Mouse (Mus musculus): ENCODE data around the gene Adh1. TPM values are rescaled to one million over a fixed set of nuclear protein-coding genes. Genes with fewer than 3 reads are reported as not detected.
A peak's percentile ranks its signal among the peaks of the same experiment; 100 is the strongest.

Gene Adh1
- 10 to 100 TPM; 26.8 to 55.8 (median 33.1) TPM for total RNA-seq (2022)

DNA sequence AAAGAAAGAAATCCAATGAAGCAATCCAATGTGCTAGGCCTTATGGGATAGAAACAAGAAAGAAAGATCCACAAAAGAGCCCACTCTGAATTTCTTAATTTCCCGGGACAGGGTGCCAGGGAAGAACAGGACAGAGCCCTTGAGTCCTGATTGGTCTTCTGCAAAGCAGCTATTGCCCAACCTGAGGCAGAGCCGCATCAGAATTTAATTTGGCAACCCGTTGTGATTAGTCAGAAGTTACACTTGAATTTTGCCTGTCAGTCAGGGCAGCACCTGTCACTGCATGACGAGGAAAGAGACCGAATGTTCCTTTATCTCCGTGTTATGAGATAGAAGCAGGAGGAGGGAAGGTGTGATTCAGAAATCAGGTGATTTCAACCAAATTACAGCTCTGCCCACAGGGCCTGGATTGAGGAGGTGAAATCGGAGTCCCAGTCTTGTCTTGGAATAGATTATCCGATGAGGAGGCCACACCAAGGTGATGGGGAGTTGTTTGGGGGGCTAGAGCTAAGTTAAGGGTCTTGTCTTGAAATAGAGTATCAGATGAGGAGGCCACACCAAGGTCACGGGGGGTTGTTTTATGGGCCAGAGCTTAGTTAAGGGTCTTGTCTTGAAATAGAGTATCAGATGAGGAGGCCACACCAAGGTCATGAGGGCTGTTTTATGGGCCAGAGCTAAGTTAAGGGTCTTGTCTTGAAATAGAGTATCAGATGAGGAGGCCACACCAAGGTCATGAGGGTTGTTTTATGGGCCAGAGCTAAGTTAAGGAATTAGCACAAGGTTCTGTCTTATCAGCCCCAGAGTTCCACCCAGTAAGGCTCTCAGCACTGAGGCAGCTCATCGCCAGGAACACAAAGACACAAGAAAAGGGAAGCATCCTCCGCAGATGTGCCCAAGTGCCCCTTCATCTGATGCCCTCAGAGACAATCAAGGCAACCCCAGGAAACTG, at the start of gene Adh1:
Adh1 (plus strand) TSS at position 271 of the 949 bp plus-strand sequence.
- DNase-seq (ENCODE audit: low spot score), result no peak

GRCm38 (mm10) chr3:138212431-138212951, 48.3 kb upstream of the Adh1 start:
- no peak for DNase-seq (ENCODE audit: low spot score)

DNA sequence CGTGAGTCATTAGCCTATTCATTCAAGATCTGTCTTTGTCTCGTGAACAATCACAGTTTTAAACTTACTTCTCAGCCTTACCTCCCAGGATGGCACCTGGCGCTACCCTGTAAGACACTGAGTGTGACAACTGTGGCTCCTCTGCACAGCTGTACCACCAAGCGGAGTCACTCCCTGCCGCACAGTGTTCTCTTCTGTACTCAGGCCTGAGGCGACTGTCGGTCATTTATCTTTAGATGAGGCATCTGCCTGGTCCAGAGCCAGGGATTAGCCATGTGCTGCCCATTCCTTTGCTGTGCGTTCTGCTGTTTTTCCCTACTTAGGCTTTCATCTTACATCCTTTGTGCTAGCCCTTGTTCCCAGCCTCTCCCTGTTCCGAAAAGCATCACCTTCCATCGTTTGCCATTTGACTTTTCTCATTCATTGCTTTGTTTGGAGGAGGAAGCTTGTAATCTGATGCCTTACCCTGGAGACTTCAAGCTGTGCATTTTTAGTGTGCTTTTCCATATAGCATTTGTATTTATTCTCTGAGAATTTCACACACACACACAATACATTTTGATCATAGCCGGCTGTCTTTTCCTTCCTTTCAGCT, 45.3 kb upstream of the Adh1 start:
- no peak for DNase-seq (ENCODE audit: low spot score)

- DNase-seq (ENCODE audit: low spot score), result no peak
These were observed 44.7 kb upstream of the Adh1 start for GRCm38 (mm10) chr3:138216091-138216490.

DNA sequence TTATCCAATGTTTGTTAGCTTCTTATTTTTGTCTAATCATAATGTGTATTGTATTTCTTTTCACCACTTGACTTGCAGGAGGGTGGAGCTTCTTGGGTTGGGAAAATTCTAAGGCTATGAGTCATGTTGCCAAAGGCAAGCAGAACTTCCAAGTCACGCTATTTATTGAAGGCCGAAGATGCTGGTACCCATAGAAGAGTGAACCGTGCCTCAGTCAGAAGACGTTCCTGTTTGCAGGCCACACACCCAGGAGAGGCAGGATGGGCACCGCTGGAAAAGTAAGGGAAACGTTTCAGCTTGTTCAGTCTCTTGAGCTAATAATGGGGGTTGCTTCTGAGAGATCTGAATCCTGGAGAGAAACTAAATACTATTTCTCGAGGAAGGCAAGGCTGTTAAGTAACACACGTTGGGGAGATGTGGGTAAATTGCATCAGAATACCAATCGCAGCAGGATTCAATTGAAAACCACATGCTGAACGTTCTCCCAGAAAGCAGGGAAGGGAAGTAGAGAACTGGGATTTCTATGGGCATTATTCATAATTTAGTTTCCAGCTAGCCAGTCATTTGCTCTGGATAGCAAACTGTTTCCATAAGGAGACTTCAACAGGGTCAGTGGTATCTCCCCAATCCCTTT, 43.0 kb upstream of the Adh1 start, which contains the start of gene Adh7:
Adh7 (plus strand) TSS at position 130 of the 634 bp plus-strand sequence.
- DNase-seq (ENCODE audit: low spot score), result no peak

DNA sequence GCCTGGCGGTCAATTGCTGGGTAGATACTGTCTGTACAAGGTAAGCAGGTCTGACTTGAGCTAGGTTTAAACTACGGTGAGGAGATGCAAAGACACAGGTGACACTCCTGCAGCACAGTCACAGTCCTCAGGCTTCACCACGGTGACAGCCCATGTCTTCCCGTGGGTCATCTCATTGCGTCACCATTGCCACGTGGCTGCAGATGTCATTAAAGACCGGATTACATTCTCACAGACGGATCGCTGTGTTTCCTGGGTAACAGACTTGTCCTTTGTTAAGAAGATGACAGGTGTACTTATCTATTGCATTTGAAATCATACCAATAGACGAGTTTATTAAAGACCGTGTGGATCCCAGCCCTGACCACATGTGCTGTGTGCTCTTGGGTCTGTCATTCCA, 39.7 kb upstream of the Adh1 start:
- DNase-seq (ENCODE audit: low spot score), result no peak

GRCm38 (mm10) chr3:138222511-138222910, 38.3 kb upstream of the Adh1 start:
- no peak for DNase-seq (ENCODE audit: low spot score)

- peak; percentile 75 for DNase-seq (ENCODE audit: low spot score)
These were observed 37.8 kb upstream of the Adh1 start for GRCm38 (mm10) chr3:138222952-138223351.

DNA sequence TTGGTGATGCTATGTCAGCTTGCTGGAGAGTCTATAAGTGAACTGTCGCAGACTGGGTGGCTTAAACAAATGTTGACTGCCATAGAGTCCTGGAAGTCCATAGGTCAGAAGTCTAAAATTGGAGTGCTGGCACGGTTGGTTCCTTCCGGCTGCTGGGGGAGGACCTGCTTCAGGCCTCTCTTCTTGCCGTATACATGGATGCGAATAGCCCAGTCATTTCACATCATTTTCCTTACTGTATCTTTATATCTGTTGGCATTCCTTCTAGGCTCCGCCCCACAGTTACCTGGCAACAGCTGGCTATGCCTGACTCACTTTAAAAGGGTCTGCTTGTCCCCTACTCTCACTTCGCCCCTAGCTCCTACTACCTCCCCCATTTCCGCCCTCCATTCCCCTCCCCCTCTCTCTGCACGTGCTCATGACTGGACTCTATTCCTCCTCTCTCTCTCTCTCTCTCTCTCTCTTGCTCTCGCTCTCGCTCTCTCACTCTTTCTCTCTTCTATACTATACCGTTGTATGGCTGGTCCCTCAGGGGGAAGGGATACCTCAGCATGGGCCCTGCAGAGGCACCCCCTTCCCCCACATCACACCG, 36.3 kb upstream of the Adh1 start:
- no peak for DNase-seq (ENCODE audit: low spot score)

DNA sequence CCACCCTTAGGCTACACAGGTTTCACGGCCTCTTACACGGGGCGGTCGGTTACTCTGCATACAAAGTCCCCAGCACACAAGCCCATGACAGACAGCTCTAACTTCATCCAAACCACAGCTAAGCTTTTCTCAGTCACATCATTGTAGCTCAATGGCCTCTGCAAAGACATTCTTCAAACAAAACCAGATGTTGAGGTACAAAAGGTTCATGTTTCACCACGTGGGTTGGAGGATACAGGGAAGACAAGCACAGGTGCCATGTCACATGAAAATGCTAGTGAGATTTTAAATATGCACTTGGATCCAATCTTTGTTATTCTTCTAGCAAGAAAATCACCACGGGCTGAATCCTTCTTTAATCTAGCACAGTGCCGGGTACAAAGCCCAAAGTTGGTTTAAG, 35.5 kb upstream of the Adh1 start:
- DNase-seq (ENCODE audit: low spot score), result no peak

- DNase-seq (ENCODE audit: low spot score), result no peak
These were observed 34.9 kb upstream of the Adh1 start for GRCm38 (mm10) chr3:138225853-138226252.

DNA sequence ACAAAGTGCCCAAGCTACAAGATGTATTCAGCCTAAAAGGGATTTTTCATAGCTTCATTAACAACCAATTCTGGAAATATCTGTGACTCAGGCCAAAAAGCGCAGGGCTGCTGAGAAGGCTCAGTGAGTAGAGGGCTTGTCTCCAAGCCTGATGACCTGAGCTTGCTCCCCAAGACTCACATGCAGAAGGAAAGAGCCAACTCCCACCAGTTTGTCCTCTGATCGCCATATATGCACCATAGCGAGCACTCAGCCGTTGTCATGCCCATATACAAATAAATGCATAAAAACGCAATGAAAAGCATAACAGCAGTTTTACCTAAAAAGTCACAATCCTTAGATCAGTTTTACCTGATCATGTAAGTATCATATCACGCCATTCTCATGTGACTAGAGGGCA, 34.3 kb upstream of the Adh1 start:
- DNase-seq (ENCODE audit: low spot score), result no peak

DNA sequence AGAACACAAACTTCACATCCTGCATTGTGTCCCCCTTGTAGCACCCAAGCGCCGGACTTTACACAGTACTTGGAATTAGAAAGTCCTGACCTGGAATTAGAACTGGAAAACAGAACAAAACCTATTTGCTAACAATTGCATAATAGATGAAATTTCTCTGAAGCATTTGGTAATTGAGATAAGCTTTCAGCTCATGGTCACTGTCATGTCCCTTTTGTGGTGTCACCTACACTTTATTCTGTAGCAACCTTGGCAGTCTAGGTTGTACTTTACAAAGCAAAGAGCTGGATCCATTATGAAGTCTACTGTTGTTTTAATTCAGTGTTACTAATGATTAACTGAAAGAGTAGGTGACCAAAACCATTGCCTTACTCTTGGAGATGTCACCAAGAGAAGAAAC, 33.7 kb upstream of the Adh1 start:
- no peak for DNase-seq (ENCODE audit: low spot score)

DNA sequence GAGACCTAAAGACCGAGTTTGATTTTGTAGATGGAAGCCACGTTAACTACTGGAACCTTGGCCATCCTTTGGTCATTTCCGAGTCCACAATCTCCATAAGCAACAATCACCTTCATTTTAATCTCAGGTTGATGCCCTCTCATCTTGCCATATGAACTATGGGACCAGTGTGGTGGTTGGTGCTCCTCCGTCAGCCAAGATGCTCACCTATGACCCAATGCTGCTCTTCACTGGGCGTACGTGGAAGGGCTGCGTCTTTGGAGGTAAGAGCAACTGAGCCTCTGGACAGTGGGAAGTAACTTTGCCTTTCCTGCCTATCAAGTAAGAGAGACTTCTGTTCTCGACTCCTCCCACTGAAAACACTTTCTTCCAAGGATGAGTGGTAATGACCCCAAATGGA, 33.0 kb upstream of the Adh1 start:
- no peak for DNase-seq (ENCODE audit: low spot score)

DNA sequence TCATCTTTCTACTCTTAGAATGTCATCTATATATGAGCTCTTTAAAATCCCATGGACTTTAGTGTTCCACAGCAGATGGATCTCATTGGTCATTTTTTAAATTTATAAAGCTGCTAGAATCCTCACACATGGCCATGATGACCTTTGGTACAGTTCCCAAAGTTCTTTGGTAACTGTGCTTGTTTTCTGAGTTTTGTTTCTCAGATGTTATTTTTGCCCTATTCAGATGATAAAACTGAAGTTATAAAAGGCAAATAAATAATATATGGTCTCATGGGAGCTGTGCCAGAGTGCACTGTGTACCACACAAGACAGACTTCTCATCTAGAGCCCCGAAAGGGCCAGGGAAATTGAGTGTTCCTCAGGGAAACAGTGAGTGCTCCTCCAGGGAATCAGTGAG, 31.3 kb upstream of the Adh1 start:
- no peak for DNase-seq (ENCODE audit: low spot score)

DNA sequence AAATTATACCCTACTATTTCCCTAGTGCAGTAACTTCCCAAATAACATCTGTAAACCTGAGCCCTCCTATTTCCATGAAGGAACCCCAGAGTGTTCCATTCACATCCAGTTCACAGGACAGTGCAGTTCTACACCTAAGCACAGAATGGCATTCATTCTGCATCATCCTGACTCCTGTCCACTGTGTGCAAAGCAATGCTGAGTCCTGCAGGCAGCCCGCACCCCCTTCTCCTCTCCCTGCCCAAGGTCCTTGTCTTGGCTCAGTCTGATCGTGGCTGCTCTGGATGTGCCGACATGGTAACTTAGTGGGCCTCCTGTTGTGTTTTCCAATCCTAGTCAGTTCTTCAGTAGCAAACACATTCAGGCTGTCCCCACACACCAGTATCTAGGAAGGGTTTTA, 30.5 kb upstream of the Adh1 start:
- DNase-seq (ENCODE audit: low spot score), result no peak

- no peak for DNase-seq (ENCODE audit: low spot score)
These were observed 29.3 kb upstream of the Adh1 start for GRCm38 (mm10) chr3:138231531-138231930.

- DNase-seq (ENCODE audit: low spot score), result no peak
These were observed 24.1 kb upstream of the Adh1 start for GRCm38 (mm10) chr3:138236546-138237163.

DNA sequence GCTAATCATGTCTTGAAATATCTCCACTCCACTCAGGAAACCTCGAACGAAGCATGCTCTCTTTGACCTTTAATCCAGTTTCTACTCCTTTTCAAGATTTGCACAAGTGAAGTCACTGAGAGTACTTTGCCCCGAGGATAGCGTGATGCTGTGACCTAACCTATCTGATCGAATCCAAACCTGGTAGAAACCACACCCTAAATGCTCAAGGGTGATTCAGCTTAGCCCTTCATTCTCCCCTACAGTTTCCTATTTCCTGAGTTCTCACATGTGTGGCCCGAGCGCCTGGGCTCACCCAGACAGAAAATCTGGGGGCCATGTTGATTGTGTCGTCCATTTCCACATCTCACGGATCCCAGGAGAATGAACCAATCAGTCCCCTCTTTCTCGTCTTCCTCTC, 22.7 kb upstream of the Adh1 start:
- no peak for DNase-seq (ENCODE audit: low spot score)

DNA sequence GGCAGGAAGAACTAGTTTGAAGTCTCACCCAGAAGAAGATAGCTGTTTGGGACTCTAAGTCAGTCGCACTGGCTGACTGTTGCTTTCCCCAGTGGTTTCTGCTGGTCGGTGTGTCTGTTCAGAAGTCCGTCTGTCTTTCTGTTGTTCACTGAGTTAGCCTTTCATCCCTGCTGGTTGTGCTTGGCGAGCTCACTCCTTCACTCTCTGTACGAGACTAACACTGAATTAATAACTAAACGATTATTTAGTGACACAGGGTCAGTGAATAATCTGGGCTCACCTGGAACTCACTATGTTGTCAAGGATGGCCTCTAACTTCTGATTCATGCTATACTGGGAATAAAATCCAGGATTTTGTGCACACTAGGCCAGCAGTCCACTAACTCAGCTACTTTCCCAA, 21.3 kb upstream of the Adh1 start:
- DNase-seq (ENCODE audit: low spot score), result no peak

DNA sequence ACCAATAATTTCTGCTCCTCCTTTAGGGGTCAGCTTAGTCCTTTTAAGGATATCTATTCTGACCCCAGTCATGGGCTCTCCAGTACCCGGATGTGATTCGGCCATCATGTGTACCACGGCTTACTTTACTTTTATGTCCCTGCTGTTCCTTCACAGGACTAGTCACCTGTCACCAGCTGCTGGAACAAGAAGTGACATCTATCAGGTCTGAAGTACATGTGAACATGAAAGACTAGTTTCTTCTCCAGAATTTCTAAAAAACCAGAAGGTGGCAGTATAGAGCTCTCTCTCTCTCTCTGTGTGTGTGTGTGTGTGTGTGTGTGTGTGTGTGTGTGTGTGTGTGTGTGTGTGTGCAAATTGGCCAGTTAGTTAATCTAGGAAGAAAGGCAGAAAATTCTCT, 20.4 kb upstream of the Adh1 start:
- no peak for DNase-seq (ENCODE audit: low spot score)

GRCm38 (mm10) chr3:138240942-138241341, 19.8 kb upstream of the Adh1 start:
- no peak for DNase-seq (ENCODE audit: low spot score)
